Mouse (Mus musculus) gastrocnemius, postnatal 10 days (tissue): ENCODE results near the gene Trpm8. TPM values are rescaled to one million over a fixed set of nuclear protein-coding genes. Genes with fewer than 3 reads are reported as not detected.

Experiments used
- DNase-seq: peaks from one replicate; pipeline ENCODE4 v3.0.0; 2021; ENCODE audit warnings: mixed read lengths
- total RNA-seq, 2 experiments: library from RNA; stranded (reverse); gene quantifications; 2 replicates each; pipeline ENCODE4 v1.2.3; 2021

Trpm8 gene
- total RNA-seq, 2 experiments from 2014 or later = not detected

- no peak for DNase-seq
These were observed 24.7 kb downstream of the Trpm8 start for GRCm38 (mm10) chr1:88302057-88302740.

GRCm38 (mm10) chr1:88303762-88304161 is 26.3 kb downstream of the Trpm8 start:
- no peak for DNase-seq

- no peak for DNase-seq
These were observed 27.0 kb downstream of the Trpm8 start for GRCm38 (mm10) chr1:88304261-88304985.

GRCm38 (mm10) chr1:88305018-88305795 is 27.7 kb downstream of the Trpm8 start:
- no peak for DNase-seq

GRCm38 (mm10) chr1:88306543-88306942 is 29.1 kb downstream of the Trpm8 start:
- no peak for DNase-seq

GRCm38 (mm10) chr1:88307180-88307579 is 29.7 kb downstream of the Trpm8 start:
- no peak for DNase-seq

GRCm38 (mm10) chr1:88309020-88309419 is 31.6 kb downstream of the Trpm8 start:
- DNase-seq = no peak

- DNase-seq = no peak
These were observed 32.4 kb downstream of the Trpm8 start for GRCm38 (mm10) chr1:88309905-88310304.

GRCm38 (mm10) chr1:88310349-88310748 is 32.9 kb downstream of the Trpm8 start:
- DNase-seq = no peak

GRCm38 (mm10) chr1:88317279-88317678 is 39.8 kb downstream of the Trpm8 start:
- DNase-seq = no peak

GRCm38 (mm10) chr1:88318531-88319060 is 41.1 kb downstream of the Trpm8 start:
- peak; percentile 64 for DNase-seq

- DNase-seq = no peak
These were observed 43.4 kb downstream of the Trpm8 start for GRCm38 (mm10) chr1:88320821-88321395.

GRCm38 (mm10) chr1:88322146-88322545 is 44.7 kb downstream of the Trpm8 start:
- DNase-seq = no peak

- DNase-seq = no peak
These were observed 45.6 kb downstream of the Trpm8 start for GRCm38 (mm10) chr1:88323101-88323500.

GRCm38 (mm10) chr1:88339481-88339880 is 62.0 kb downstream of the Trpm8 start:
- no peak for DNase-seq

GRCm38 (mm10) chr1:88342615-88343014 is 65.2 kb downstream of the Trpm8 start:
- DNase-seq = no peak

GRCm38 (mm10) chr1:88345580-88345979 is 68.1 kb downstream of the Trpm8 start:
- DNase-seq = no peak

GRCm38 (mm10) chr1:88348496-88349005 is 71.1 kb downstream of the Trpm8 start:
- DNase-seq = no peak

- no peak for DNase-seq
These were observed 73.3 kb downstream of the Trpm8 start for GRCm38 (mm10) chr1:88350761-88351160.

- no peak for DNase-seq
These were observed 77.6 kb downstream of the Trpm8 start for GRCm38 (mm10) chr1:88355025-88355424.

GRCm38 (mm10) chr1:88355681-88356080 is 78.2 kb downstream of the Trpm8 start:
- DNase-seq = no peak

GRCm38 (mm10) chr1:88356616-88357015 is 79.2 kb downstream of the Trpm8 start:
- no peak for DNase-seq
